Mouse (Mus musculus) lung, adult 2 months (tissue): ENCODE measurements around the gene Pde8b.

Experiments used
- CTCF ChIP-seq: fragments of 200-500 bp; IDR thresholded peaks from 2 replicates; pipeline ENCODE4 v1.5.1; 2011; ENCODE audit warnings: mild to moderate bottlenecking, low read length, control low read depth; ENCODE audit not compliant: insufficient read depth
- POLR2A ChIP-seq: fragments of 200-500 bp; IDR thresholded peaks from 2 replicates; pipeline ENCODE4 v1.6.1; 2011; ENCODE audit warnings: low read depth, mild to moderate bottlenecking, control low read depth, low read length, borderline replicate concordance; ENCODE audit errors: extremely low read depth

GRCm38 (mm10) chr13:95032973-95033372, 217.2 kb downstream of the Pde8b start:
- TF ChIP-seq CTCF (no peak), POLR2A (no peak)
